Mouse (Mus musculus) R1 (cell line): ENCODE measurements around the gene Rarres1.

ENCODE experiments used
- DNase-seq: peaks from one replicate; pipeline ENCODE4 v3.0.0-alpha.2; 2018; ENCODE audit warnings: low read depth, low spot score

The Rarres1 gene

GRCm38 (mm10) chr3:67515274-67515801 lies at the start of gene Rarres1:
Gene Rarres1, minus strand, starts transcription at chr3:67515523.
- no peak for DNase-seq

- peak; percentile 13 for DNase-seq
Observed at GRCm38 (mm10) chr3:67564731-67565357, 49.5 kb upstream of the Rarres1 start.

GRCm38 (mm10) chr3:67557718-67558354 lies 42.5 kb upstream of the Rarres1 start:
- no peak for DNase-seq

DNA sequence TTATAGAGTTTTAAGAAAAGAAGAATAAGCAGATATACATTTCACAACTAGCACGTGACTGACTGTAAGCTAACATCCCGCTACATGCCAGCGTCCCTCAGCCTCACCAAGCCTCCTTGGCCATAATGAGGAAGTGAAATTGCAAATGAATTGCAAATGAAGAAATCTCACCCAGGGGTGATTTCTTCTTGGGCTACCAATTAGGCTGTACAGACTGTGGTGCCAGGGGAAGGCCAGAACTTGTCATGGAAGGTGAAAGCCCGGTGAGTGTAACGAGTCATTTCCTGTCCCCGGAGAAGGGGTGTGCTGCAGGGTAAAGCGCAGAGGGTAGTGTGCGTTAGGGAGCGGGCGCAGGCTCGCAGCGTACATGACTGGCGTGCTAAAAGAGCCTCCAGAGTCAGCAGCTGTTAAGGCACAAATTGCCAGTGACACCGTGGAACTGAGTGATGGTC lies 41.9 kb upstream of the Rarres1 start:
- no peak for DNase-seq

DNA sequence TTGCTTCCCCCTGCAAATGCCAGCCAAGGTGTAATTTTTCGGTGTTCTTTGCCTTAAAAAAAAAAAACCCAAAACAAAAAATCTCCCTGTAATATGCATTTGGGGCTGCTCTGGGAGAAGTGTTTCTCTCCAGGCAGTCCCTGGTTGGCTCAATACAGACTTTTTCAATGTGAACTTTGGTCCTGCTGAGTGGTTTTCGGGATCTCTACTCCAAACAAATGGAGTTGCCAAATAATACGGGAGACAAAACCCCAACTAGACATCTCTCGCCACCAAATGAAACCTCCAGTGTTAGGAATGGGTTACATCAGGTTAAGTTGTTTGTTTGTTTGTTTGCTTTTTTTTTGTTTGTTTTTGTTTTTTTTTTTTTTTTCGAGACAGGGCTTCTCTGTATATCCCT lies 39.9 kb upstream of the Rarres1 start:
- no peak for DNase-seq

DNA sequence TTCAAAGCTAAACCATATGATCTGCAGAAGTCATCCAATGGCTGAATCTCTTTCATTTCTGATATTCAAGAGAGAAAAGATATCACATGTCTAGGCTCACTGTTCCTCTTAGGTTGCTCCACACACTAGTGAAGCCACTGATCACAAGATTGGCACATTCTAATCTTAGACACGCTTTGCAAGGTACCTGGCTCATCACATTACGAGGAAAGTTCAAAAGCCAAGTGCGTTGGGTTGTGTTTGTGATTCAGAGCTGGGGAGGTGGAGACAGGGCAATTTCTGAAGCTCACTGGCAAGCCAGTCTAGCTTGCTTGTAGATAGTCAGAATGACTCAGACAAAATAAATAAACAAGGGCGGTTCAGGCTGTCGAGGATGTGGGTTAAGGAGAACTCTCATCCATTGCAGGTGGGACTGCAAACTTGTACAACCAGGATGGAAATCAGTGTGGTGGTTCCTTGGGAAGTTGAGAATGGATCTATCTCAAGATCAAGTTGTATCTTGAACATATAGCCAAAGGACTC lies 38.7 kb upstream of the Rarres1 start:
- no peak for DNase-seq

GRCm38 (mm10) chr3:67553281-67553680 lies 38.0 kb upstream of the Rarres1 start:
- peak; percentile 51 for DNase-seq

- DNase-seq, result no peak
Observed at GRCm38 (mm10) chr3:67551193-67551592, 35.9 kb upstream of the Rarres1 start.

- no peak for DNase-seq
Observed at GRCm38 (mm10) chr3:67543630-67544029, 28.3 kb upstream of the Rarres1 start.

GRCm38 (mm10) chr3:67524768-67525167 lies 9.4 kb upstream of the Rarres1 start:
- no peak for DNase-seq

DNA sequence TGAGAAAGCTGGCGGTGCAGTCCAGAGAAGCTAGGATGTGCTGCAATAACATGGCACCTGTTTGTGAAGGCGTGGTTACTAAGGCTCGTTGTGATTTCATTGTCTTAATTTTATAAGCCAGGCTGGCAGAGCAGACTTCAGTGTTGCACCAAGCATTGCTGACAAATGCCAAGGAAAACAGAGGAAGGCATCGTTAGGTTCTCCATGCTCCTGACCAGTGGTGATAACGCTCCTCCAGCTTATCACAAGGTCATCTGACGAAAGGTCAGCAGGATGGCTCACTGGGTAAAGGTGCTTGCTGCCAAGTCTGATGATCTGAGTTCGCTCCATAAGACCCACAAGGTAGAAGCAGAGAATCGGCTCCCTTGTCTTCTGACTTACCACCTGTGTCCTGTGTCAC lies 7.4 kb upstream of the Rarres1 start:
- no peak for DNase-seq

- no peak for DNase-seq
Observed at GRCm38 (mm10) chr3:67520568-67521143, 5.3 kb upstream of the Rarres1 start.

DNA sequence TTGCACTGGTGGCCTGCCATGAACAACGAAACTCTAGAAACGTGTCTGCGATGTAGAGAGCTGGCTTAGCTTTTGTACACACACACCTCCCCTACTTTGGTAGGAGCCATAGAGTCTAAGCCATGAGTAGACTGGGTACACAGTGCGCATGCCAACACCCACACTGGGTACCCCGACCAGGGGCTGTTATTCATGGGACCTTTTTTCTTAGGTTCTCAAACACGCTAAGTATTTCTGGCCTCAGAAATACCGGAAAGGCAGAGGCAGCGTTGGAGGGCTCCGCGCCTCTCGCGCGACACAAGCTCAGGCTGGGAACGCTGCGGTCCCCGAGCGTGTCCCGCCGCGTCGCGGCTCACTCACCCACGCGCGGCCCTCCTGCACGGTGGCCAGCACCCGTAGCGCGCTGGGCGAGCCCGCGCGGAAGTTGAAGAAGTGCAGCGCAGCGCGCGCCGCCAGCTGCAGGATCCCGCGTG lies 486 bp downstream of the Rarres1 start:
- DNase-seq, result peak; percentile 16

- DNase-seq, result peak; percentile 78
Observed at GRCm38 (mm10) chr3:67512807-67513206, 2.5 kb downstream of the Rarres1 start.

- peak; percentile 65 for DNase-seq
Observed at GRCm38 (mm10) chr3:67508216-67508892, 7.0 kb downstream of the Rarres1 start.

DNA sequence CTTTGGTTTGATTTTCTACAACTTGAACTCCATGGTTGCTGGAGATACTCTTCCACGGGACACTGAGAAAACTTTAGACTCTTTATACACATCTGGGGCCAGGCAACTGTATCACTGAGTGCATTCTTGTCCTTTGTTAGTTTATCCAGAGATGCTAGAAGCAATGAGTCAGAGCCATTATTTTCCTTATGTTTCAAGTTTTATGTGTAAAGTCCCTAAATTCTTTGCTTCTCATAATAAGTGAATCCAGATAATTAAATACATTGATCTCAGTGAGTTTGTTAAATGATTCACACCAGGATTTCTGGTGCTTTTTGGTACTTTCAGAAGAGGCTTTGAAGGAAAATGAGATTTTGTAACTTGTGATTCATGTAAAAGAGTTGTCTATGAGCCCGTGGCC lies 10.0 kb downstream of the Rarres1 start:
- DNase-seq, result no peak

GRCm38 (mm10) chr3:67503878-67504277 lies 11.4 kb downstream of the Rarres1 start:
- DNase-seq, result peak; percentile 83

DNA sequence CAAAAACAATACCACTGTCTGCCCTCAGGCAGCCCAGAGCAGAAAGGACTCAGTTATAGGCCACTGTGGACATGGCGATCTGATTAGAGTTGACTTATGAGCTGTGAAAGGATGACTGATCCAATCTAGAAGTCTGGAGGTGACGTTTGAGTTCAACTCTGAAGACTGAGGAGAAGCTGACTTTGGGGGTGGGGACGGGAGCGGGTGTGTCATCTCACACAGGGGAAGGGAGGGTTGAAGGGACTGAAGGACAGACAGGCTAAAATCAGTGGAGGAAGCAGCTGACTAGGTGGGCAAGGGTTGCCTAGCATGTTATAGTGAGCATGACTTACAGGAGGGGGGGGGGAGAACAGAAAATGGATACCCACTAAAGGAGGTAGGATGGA lies 15.9 kb downstream of the Rarres1 start:
- no peak for DNase-seq

- no peak for DNase-seq
Observed at GRCm38 (mm10) chr3:67498773-67499405, 16.4 kb downstream of the Rarres1 start.

- no peak for DNase-seq
Observed at GRCm38 (mm10) chr3:67497998-67498397, 17.3 kb downstream of the Rarres1 start.

- DNase-seq, result no peak
Observed at GRCm38 (mm10) chr3:67496310-67496709, 19.0 kb downstream of the Rarres1 start.
